Mouse (Mus musculus) embryo, embryonic 10.5 days (tissue): Measurements from ENCODE around the gene Stub1.

Experiments
- DNase-seq: peaks from one replicate; pipeline ENCODE4 v3.0.0-alpha.2; 2015; ENCODE audit warnings: low spot score

Gene Stub1

GRCm38 (mm10) chr17:25837076-25837410, 3.8 kb upstream of the Stub1 start, which contains the start of gene Rhbdl1:
Gene Rhbdl1 (minus strand): TSS chr17:25837295.
- peak; percentile 68 for DNase-seq

DNA sequence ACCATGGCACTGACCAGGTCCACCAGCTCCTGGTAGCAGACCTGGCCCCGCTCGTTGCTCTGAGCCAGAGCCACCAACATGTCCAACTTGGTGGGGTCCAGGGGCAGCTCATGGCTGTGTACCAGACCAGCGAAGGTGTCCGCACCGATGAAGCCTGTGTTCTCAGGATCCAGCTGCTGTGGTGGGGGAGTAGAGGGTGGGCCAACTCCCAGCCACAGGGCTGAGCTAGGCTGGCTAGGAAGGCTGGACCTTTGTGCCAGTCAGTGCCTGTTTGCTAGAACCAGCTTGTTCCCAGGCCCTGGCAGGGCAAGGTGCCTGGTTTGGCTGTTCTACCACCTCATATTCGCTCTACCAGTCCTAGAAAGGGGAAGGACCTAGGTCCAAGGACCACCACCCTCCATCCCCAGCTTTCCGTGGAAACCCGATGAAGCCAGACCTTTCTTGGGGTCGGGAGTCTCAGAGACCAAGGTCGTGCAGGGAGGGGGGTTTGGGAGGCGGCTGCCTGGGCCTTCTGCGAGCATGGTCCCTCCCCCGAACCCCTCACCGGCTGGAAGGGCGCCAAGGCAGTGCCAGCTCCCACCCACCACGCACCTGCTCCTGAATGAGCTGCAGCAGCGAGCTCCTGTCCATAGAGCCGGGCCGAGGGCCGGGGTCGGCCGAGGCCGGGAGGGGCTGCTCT, 3.3 kb upstream of the Stub1 start:
- no peak for DNase-seq

- DNase-seq: no peak
Observed at GRCm38 (mm10) chr17:25835816-25836215, 2.6 kb upstream of the Stub1 start.

DNA sequence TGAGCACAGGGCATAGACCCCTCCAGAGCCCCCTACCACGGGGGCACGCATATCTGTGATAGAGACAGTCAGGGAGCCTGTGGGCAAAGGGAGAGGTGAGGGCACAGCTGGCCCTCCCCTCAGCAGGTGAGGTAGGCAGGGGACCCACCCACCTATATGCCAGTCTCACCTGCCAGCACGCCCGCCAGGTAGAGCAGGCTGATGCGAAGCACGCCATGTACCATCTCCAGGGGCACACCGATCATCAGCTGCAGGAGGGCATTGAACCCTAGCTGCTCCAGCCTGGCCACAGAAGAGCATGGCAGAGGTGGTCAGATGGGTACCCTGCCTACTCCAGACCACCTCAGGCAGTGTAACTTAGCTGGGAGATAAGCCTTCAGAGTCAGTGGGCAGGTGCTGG, 2.1 kb upstream of the Stub1 start:
- DNase-seq: no peak

- DNase-seq: no peak
Observed at GRCm38 (mm10) chr17:25834595-25835222, 1.5 kb upstream of the Stub1 start.

GRCm38 (mm10) chr17:25833961-25834594, 874 bp upstream of the Stub1 start:
- no peak for DNase-seq

- DNase-seq: peak; percentile 100
Observed at GRCm38 (mm10) chr17:25832436-25833290, 541 bp downstream of the Stub1 start.

GRCm38 (mm10) chr17:25831451-25832281, 1.5 kb downstream of the Stub1 start:
- DNase-seq: no peak

DNA sequence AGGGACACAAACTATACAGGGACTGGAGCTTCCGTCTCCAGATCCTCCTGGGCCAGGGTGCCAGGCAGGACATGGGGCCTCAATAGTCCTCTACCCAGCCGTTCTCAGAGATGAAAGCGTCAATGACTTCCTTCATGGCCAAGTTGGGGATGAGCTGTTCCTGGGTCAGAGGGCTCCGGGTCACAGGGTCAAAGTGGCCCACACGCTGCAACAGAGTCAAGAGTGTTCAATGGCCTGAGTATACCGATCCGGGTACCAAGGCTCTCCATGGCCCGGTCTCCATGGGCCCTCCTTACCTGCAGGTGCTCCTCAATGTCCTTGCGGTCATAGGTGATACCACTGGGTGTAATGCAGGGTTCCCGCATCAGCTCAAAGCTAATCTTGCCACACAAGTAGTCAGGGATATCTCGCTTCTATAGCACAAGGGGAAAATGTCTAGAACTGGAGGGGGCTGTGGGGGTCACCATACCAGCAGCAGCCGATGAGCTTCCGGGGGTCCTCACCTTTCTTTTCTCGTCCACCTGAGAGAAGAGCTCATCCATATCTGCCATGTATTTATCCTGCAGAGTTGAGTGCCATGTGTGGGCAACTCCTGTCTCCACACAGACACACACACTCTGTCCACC, 2.3 kb downstream of the Stub1 start:
- DNase-seq: no peak

- DNase-seq: no peak
Observed at GRCm38 (mm10) chr17:25830200-25830753, 2.9 kb downstream of the Stub1 start.

DNA sequence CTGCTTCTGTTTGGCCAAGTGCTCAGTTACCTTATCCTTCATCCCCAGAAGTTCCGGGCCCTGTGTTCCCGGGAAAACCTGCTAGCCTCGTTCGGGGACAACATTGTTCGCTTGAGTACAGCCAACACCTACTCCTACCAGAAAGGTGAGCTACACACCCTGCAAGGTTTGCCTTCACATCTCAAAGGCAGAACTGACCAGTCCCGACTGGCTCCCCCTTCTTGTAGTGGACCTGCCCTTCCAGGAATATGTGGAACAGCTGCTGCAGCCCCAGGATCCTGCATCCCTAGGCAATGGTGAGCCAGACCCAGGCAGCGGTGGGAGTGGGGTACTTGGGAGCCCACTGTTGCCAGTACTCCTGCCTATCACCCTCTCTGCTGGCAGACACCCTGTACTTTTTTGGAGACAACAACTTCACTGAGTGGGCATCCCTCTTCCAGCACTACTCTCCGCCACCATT, 3.6 kb downstream of the Stub1 start:
- DNase-seq: no peak

GRCm38 (mm10) chr17:25828712-25829557, 4.3 kb downstream of the Stub1 start, which contains the start of gene Jmjd8:
Gene Jmjd8 (plus strand): TSS chr17:25828867.
- DNase-seq: peak; percentile 88

- DNase-seq: no peak
Observed at GRCm38 (mm10) chr17:25828223-25828594, 5.0 kb downstream of the Stub1 start.

- DNase-seq: no peak
Observed at GRCm38 (mm10) chr17:25827546-25828222, 5.5 kb downstream of the Stub1 start.

DNA sequence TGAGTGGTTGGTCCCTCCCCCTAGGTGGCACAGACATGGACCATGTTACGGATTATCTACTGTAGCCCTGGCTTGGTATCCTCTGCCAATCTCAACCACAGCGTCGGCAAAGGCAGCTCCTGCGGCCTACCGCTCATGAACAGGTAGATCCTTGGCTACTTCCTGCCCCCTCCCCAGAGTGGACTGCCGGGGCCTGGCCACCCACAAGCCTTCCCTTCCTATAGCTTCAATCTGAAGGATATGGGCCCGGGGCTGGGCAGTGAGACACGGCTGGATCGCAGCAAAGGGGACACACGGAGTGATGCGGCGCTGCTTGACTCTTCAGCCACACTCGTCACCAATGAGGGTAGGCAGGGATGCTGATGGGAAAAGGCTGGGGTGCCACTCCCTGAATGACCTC, 6.2 kb downstream of the Stub1 start:
- no peak for DNase-seq

- DNase-seq: no peak
Observed at GRCm38 (mm10) chr17:25825984-25826570, 7.1 kb downstream of the Stub1 start.

DNA sequence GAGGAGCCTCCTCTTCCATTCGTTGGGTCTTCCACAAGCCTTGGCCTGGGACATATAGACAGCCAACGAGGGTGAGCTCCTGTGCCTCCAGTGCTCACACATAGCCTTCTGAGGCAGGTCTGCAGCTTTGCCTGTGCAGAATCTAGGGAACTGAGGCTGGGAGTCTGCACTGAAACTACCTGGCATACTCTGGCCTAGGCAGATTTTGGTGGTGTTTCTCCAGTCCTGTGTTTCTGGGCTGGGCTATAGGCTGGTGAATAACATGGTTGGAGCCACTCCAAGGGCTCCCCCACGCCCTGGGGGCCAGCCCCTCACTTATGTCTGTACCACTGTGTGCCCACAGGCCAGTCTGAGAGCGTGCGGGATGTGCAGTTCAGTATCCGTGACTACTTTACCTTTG, 7.9 kb downstream of the Stub1 start:
- no peak for DNase-seq

GRCm38 (mm10) chr17:25824362-25825142, 8.7 kb downstream of the Stub1 start:
- DNase-seq: no peak
